Mouse (Mus musculus): ENCODE measurements at regions not wholly inside any gene's neighbourhood (a gene's known extent, or its start where the extent isn't known, plus 50 kb on each side); places are given as distances from the start of the nearest gene placed in this dataset.

- TF ChIP-seq GATA1 (IDR thresholded peaks at IDR 0.05; ENCODE audit: low read length) (no peak), TAL1 (IDR thresholded peaks at IDR 0.05; ENCODE audit: low read length) (no peak)
Measured at GRCm38 (mm10) chr2:75137133-75137982, 311.8 kb downstream of the Mtx2 start.

Measured in erythroblast, embryonic 14.5 days (primary cell).